Mouse (Mus musculus) cerebral cortex, adult 2 months (tissue): ENCODE measurements around the gene Tmem120b.

ENCODE experiments used
- WGBS: fragments of 180-500 bp; shearing (Covaris S2); methylation state at CpG from one replicate; pipeline ENCODE4 v1.1.7; 2018; 5-methylcytosine and 5-hydroxymethylcytosine counted together

The Tmem120b gene

GRCm38 (mm10) chr5:123140694-123141554 is 72.7 kb downstream of the Tmem120b start:
- under 1% methylated on average over 31 of the region's 31 CpGs for WGBS

GRCm38 (mm10) chr5:123141555-123142160 is 73.4 kb downstream of the Tmem120b start:
- WGBS, result under 1% methylated on average over 36 of the region's 38 CpGs

GRCm38 (mm10) chr5:123142161-123143157 is 74.2 kb downstream of the Tmem120b start, which contains the start of gene Setd1b:
Setd1b (plus strand) TSS chr5:123142193.
- under 1% methylated on average over 86 of the region's 103 CpGs for WGBS

- WGBS, result 2% methylated on average over 24 of the region's 24 CpGs
These were observed 75.2 kb downstream of the Tmem120b start for GRCm38 (mm10) chr5:123143251-123143970.

GRCm38 (mm10) chr5:123143971-123144745 is 75.9 kb downstream of the Tmem120b start:
- 6% methylated on average over 17 of the region's 17 CpGs for WGBS

GRCm38 (mm10) chr5:123144746-123145590 is 76.8 kb downstream of the Tmem120b start:
- 45% methylated on average over 20 of the region's 20 CpGs for WGBS

GRCm38 (mm10) chr5:123146357-123146756 is 78.1 kb downstream of the Tmem120b start:
- WGBS, result 87% methylated on average over 11 of the region's 11 CpGs

GRCm38 (mm10) chr5:123147569-123147968 is 79.4 kb downstream of the Tmem120b start:
- 78% methylated on average over 17 of the region's 17 CpGs for WGBS

GRCm38 (mm10) chr5:123148073-123148722 is 80.0 kb downstream of the Tmem120b start:
- WGBS, result 57% methylated on average over 25 of the region's 25 CpGs

- 7% methylated on average over 19 of the region's 19 CpGs for WGBS
These were observed 81.5 kb downstream of the Tmem120b start for GRCm38 (mm10) chr5:123149451-123150400.

- 19% methylated on average over 7 of the region's 7 CpGs for WGBS
These were observed 82.4 kb downstream of the Tmem120b start for GRCm38 (mm10) chr5:123150641-123151040.

- 19% methylated on average over 7 of the region's 7 CpGs for WGBS
These were observed 82.9 kb downstream of the Tmem120b start for GRCm38 (mm10) chr5:123151077-123151476.

- WGBS, result 86% methylated on average over 17 of the region's 19 CpGs
These were observed 83.6 kb downstream of the Tmem120b start for GRCm38 (mm10) chr5:123151707-123152362.

GRCm38 (mm10) chr5:123152901-123153300 is 84.7 kb downstream of the Tmem120b start:
- 72% methylated on average over 1 of the region's 1 CpGs for WGBS

- WGBS, result 39% methylated on average over 7 of the region's 7 CpGs
These were observed 87.2 kb downstream of the Tmem120b start for GRCm38 (mm10) chr5:123155425-123155824.

- 86% methylated on average over 12 of the region's 12 CpGs for WGBS
These were observed 88.5 kb downstream of the Tmem120b start for GRCm38 (mm10) chr5:123156763-123157162.

- WGBS, result 70% methylated on average over 4 of the region's 4 CpGs
These were observed 89.8 kb downstream of the Tmem120b start for GRCm38 (mm10) chr5:123157972-123158371.
